Mouse (Mus musculus): ENCODE results near the gene P3h4. TPM values are rescaled to one million over a fixed set of nuclear protein-coding genes. Genes with fewer than 3 reads are reported as not detected.
"Not testable (repeated sequence)": the region's sequence is repeated elsewhere in the genome, so short reads cannot be mapped to it uniquely, and the experiment has no call there.

P3h4 gene
- total RNA-seq, 2 experiments from 2014 or later: 9.8 to 11.2 TPM

DNA sequence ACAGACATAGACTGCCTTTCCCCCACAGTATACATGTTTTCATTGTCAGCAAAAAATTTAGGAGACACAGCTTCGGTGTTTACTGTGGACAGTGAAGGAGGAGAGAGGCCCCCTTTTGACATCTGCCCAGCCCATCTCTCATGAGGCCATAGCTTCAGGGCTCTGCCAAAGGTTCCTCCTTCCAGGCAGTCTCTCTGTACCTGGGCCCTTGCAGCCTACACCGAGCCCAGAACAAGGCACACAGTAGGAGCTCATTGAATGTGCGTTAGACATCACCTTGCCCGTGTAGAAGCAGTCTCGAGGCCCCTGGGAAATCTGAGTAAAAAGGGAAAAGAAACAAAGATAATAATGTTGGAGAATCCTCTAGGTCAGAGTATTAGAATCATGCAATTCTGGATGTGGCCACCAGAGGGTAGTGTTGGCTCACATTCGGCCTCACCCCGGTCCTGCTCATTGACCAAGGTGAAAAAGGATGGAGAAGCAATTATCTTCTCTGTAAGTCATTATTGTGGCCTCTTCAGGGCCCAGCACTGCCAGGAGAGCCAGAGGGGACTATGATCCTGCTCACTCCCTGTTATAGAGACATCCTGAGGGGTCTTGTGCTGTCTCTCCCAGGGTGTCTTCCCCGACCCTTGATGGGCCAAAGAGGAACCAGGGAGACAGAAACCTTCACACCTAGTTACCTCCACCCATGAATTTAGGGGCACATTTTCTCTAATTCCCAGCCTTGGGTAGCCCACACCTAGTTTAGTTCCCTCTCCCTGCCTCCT, 52.2 kb downstream of the P3h4 start:
- peak; percentile 58 to 85 for DNase-seq (ENCODE audit: low spot score in 2 of 2)

DNA sequence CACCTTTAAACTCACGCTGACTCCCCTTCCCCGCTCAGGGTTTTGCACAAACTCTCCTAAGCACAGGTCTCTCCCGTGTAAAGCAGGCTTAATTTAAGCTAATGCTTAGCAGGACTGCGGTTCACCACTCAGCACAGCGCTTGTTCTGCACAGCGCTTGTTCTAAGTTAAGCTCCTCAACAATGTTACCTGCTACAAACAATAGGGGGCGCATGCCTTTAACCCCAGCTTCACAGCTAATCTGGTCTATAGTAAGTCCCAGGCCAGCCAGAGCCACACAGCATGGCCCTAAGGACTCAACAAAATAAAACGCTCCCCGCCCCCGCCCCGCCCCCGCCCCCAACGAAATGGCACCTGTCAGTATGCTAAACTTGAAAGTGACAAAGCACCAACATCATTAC, 53.6 kb downstream of the P3h4 start:
- DNase-seq (ENCODE audit: low spot score in 2 of 2): not testable (repeated sequence)

GRCm38 (mm10) chr11:100360175-100360574, 54.5 kb downstream of the P3h4 start:
- no peak for DNase-seq (ENCODE audit: low spot score in 2 of 2)

Small RNAs within 50 kb of the gene (microRNA-seq; reads per million reads assigned to microRNA genes)
- 0 reads per million in 2 experiments for gene Gm27374

Other genes starting within 250 kb of the P3h4 start
- gene Krt9, start 221.6 kb downstream of the P3h4 start, total RNA-seq (2021): 1 to 10 TPM; 3.8 to 4.4 TPM
- gene Krt14, start 207.3 kb downstream of the P3h4 start, total RNA-seq (2021): not detected
- not detected for gene Krt16, start 165.9 kb downstream of the P3h4 start, total RNA-seq (2021)
- not detected for gene Krt17, start 153.8 kb downstream of the P3h4 start, total RNA-seq (2021)
- gene Krt42, start 145.0 kb downstream of the P3h4 start, total RNA-seq (2021): not detected
- gene Eif1, start 95.0 kb downstream of the P3h4 start, total RNA-seq (2021): 100 to 1,000 TPM; 739 to 776 TPM
- gene Gast, start 80.4 kb downstream of the P3h4 start, total RNA-seq (2021): not detected
- 100 to 1,000 TPM; 186 to 208 TPM for gene Hap1, start 58.7 kb downstream of the P3h4 start, total RNA-seq (2021)
- 10 to 100 TPM; 31.0 to 35.6 TPM for gene Jup, start 17.1 kb downstream of the P3h4 start, total RNA-seq (2021)
- 1 to 10 TPM; 5.4 to 5.8 TPM for gene Fkbp10, start 861 bp upstream of the P3h4 start, total RNA-seq (2021)
- 10 to 100 TPM; 48.8 to 53.4 TPM for gene Nt5c3b, start 27.0 kb upstream of the P3h4 start, total RNA-seq (2021)
- 1 to 10 TPM in 1 of 2 experiments, under 1 TPM in 1; 0.74 to 1.2 TPM for gene Klhl10, start 27.1 kb upstream of the P3h4 start, total RNA-seq (2021)
- 100 to 1,000 TPM; 117 to 124 TPM for gene Klhl11, start 57.9 kb upstream of the P3h4 start, total RNA-seq (2021)
- 100 to 1,000 TPM; 118 to 124 TPM for gene Acly, start 113.2 kb upstream of the P3h4 start, total RNA-seq (2021)
- 1 to 10 TPM in 1 of 2 experiments, under 1 TPM in 1; 0.96 to 1.1 TPM for gene Ttc25, start 130.8 kb upstream of the P3h4 start, total RNA-seq (2021)
- gene Cnp, start 160.1 kb upstream of the P3h4 start, total RNA-seq (2021): 100 to 1,000 TPM; 171 to 195 TPM
- gene Nkiras2, start 204.4 kb upstream of the P3h4 start, total RNA-seq (2021): 10 to 100 TPM; 10.8 to 11.1 TPM
- gene Dnajc7, start 205.3 kb upstream of the P3h4 start, total RNA-seq (2021): 100 to 1,000 TPM; 223 to 252 TPM